17 mouse cellular contexts compared by ENCODE assay signal in genomic region chr9:45329577-45329976, GRCm38 (mm10). TPM values are rescaled to one million over a fixed set of nuclear protein-coding genes. Genes with fewer than 3 reads are reported as not detected.
"Had no signal": no experiment of that assay in that cellular context is flagged by ENCODE, and none has a peak within 500 bp of the region (broad histone marks: within the 10 kb centered on the region; RNA-seq: fewer than 3 reads in every experiment).

No protein-coding gene starts in this region.

- H3K4me3 ChIP-seq: layer of hippocampus, adult 2 months; limb, embryonic 13.5 days; megakaryocyte, embryonic 14.5 days; midbrain, embryonic 15.5 days had no signal

- H3K27ac ChIP-seq: layer of hippocampus, adult 2 months; limb, embryonic 13.5 days; liver, embryonic 14.5 days; midbrain, embryonic 15.5 days had no signal

- H3K9ac ChIP-seq: limb, embryonic 13.5 days; liver, embryonic 14.5 days; midbrain, embryonic 15.5 days had no signal

- H3K9me3 ChIP-seq: limb, embryonic 13.5 days; megakaryocyte, embryonic 14.5 days; midbrain, embryonic 15.5 days had no signal

- H3K36me3 ChIP-seq: limb, embryonic 13.5 days; midbrain, embryonic 15.5 days had no signal

- H3K4me1 ChIP-seq: limb, embryonic 13.5 days; midbrain, embryonic 15.5 days had no signal

- ATAC-seq: midbrain, embryonic 15.5 days had no signal

- H3K4me2 ChIP-seq: limb, embryonic 13.5 days; midbrain, embryonic 11.5 days; midbrain, embryonic 15.5 days had no signal

- DNase-seq: kidney, postnatal 10 days; kidney, postnatal 4 days; lung, adult 18-20 months; lung, postnatal 36 days; right cerebral cortex, adult 18-20 months; right cerebral cortex, postnatal 25 days; thymus, adult 18-20 months; thymus, postnatal 25 days had no signal

- H3K27me3 ChIP-seq: limb, embryonic 13.5 days; midbrain, embryonic 15.5 days had no signal

RNA-seq across cellular contexts. Expression of gene Tmprss13, which starts 10.7 kb away (rescaled TPM):
- total RNA-seq: layer of hippocampus, adult 2 months; layer of hippocampus, postnatal 10 days; left cerebral cortex, postnatal 36 days; liver, adult 2 months had no signal
- polyA plus RNA-seq: liver, adult 2 months; liver, embryonic 14.5 days; midbrain, embryonic 11.5 days; midbrain, embryonic 15.5 days had no signal
